Mouse (Mus musculus) erythroid progenitor cell, adult 5-6 weeks (primary cell): ENCODE measurements around the gene Ifi202b. TPM values are rescaled to one million over a fixed set of nuclear protein-coding genes. Genes with fewer than 3 reads are reported as not detected.
"Not testable (repeated sequence)": the region's sequence is repeated elsewhere in the genome, so short reads cannot be mapped to it uniquely, and the experiment has no call there.

Experiments used
- ATAC-seq: replicated peaks from 2 replicates; pipeline ENCODE4 v1.8.0; 2016; ENCODE audit warnings: moderate number of reproducible peaks, mild to moderate bottlenecking, moderate TSS enrichment, inconsistent platforms; ENCODE audit not compliant: poor library complexity, low FRiP score, severe bottlenecking
- total RNA-seq, 2 experiments: library from RNA; stranded (forward) in 1 of 2; stranded (reverse) in 1 of 2; fragments of 150-400 nt in 1 of 2; fragments of 186-747, 209-891 nt in 1 of 2; gene quantifications; 2 replicates each; pipeline versions ENCODE4 v1.2.3 to v1.2.4; 2015 to 2017; ENCODE audit warnings: low replicate concordance in 2 of 2

Ifi202b gene
- total RNA-seq, 2 experiments from 2014 or later, result not detected

- ATAC-seq, result not testable (repeated sequence)
Observed at GRCm38 (mm10) chr1:173913256-173913791, 69.2 kb downstream of the Ifi202b start.

Other genes starting within 250 kb of the Ifi202b start
- gene Ifi207, start 241.0 kb downstream of the Ifi202b start, total RNA-seq (2015; ENCODE audit: low replicate concordance), result 8.6 and 12.6 TPM in 2 replicates
- 2.4 and 2.7 TPM in 2 replicates for gene Ifi207, start 241.0 kb downstream of the Ifi202b start, total RNA-seq (2017; ENCODE audit: low replicate concordance)
- gene Ifi204, start 215.8 kb downstream of the Ifi202b start, total RNA-seq (2015; ENCODE audit: low replicate concordance), result 5.4 and 9.7 TPM in 2 replicates
- gene Ifi204, start 215.8 kb downstream of the Ifi202b start, total RNA-seq (2017; ENCODE audit: low replicate concordance), result 10.1 and 13.5 TPM in 2 replicates
- gene Ifi211, start 69.7 kb downstream of the Ifi202b start, total RNA-seq (2015; ENCODE audit: low replicate concordance), result 5.0 and 16.3 TPM in 2 replicates
- gene Ifi211, start 69.7 kb downstream of the Ifi202b start, total RNA-seq (2017; ENCODE audit: low replicate concordance), result 2.7 and 5.3 TPM in 2 replicates
- gene Mndal, start 40.3 kb downstream of the Ifi202b start, total RNA-seq (2015; ENCODE audit: low replicate concordance), result 54.8 and 103 TPM in 2 replicates
- 12.8 and 34.0 TPM in 2 replicates for gene Mndal, start 40.3 kb downstream of the Ifi202b start, total RNA-seq (2017; ENCODE audit: low replicate concordance)
- gene Ifi203, start 40.1 kb downstream of the Ifi202b start, total RNA-seq (2015; ENCODE audit: low replicate concordance), result 25.2 and 30.6 TPM in 2 replicates
- gene Ifi203, start 40.1 kb downstream of the Ifi202b start, total RNA-seq (2017; ENCODE audit: low replicate concordance), result 7.5 and 8.6 TPM in 2 replicates
- 1.3 and 4.7 TPM in 2 replicates for gene Ifi205, start 49.1 kb upstream of the Ifi202b start, total RNA-seq (2015; ENCODE audit: low replicate concordance)
- gene Ifi205, start 49.1 kb upstream of the Ifi202b start, total RNA-seq (2017; ENCODE audit: low replicate concordance), result 5.5 TPM in 1 of 2 replicates, not detected in the other
- not detected in 2 replicates for gene Olfr433, start 58.0 kb upstream of the Ifi202b start, total RNA-seq (2015; ENCODE audit: low replicate concordance)
- not detected in 2 replicates for gene Olfr433, start 58.0 kb upstream of the Ifi202b start, total RNA-seq (2017; ENCODE audit: low replicate concordance)
- gene Olfr432, start 66.5 kb upstream of the Ifi202b start, total RNA-seq (2015; ENCODE audit: low replicate concordance), result not detected in 2 replicates
- not detected in 2 replicates for gene Olfr432, start 66.5 kb upstream of the Ifi202b start, total RNA-seq (2017; ENCODE audit: low replicate concordance)
- gene Olfr430, start 83.9 kb upstream of the Ifi202b start, total RNA-seq (2015; ENCODE audit: low replicate concordance), result not detected in 2 replicates
- gene Olfr430, start 83.9 kb upstream of the Ifi202b start, total RNA-seq (2017; ENCODE audit: low replicate concordance), result not detected in 2 replicates
- not detected in 2 replicates for gene Olfr429, start 101.6 kb upstream of the Ifi202b start, total RNA-seq (2015; ENCODE audit: low replicate concordance)
- gene Olfr429, start 101.6 kb upstream of the Ifi202b start, total RNA-seq (2017; ENCODE audit: low replicate concordance), result not detected in 2 replicates
- gene Olfr427, start 114.1 kb upstream of the Ifi202b start, total RNA-seq (2015; ENCODE audit: low replicate concordance), result not detected in 2 replicates
- gene Olfr427, start 114.1 kb upstream of the Ifi202b start, total RNA-seq (2017; ENCODE audit: low replicate concordance), result not detected in 2 replicates
- 0.36 and 2.5 TPM in 2 replicates for gene Olfr231, start 138.4 kb upstream of the Ifi202b start, total RNA-seq (2015; ENCODE audit: low replicate concordance)
- gene Olfr231, start 138.4 kb upstream of the Ifi202b start, total RNA-seq (2017; ENCODE audit: low replicate concordance), result 1.2 and 3.5 TPM in 2 replicates
- not detected in 2 replicates for gene Olfr424, start 148.8 kb upstream of the Ifi202b start, total RNA-seq (2015; ENCODE audit: low replicate concordance)
- gene Olfr424, start 148.8 kb upstream of the Ifi202b start, total RNA-seq (2017; ENCODE audit: low replicate concordance), result not detected in 2 replicates
- gene Olfr420, start 172.9 kb upstream of the Ifi202b start, total RNA-seq (2015; ENCODE audit: low replicate concordance), result not detected in 2 replicates
- gene Olfr420, start 172.9 kb upstream of the Ifi202b start, total RNA-seq (2017; ENCODE audit: low replicate concordance), result 0.77 TPM in 1 of 2 replicates, not detected in the other
- gene Spta1, start 190.0 kb upstream of the Ifi202b start, total RNA-seq (2015; ENCODE audit: low replicate concordance), result 506 and 527 TPM in 2 replicates
- 1,343 and 1,534 TPM in 2 replicates for gene Spta1, start 190.0 kb upstream of the Ifi202b start, total RNA-seq (2017; ENCODE audit: low replicate concordance)